Mouse (Mus musculus) MEL (cell line): ENCODE measurements around the gene Sept5. TPM values are rescaled to one million over a fixed set of nuclear protein-coding genes. Genes with fewer than 3 reads are reported as not detected.

Source experiments
- DNase-seq: peaks from one replicate; pipeline ENCODE4 v3.0.0; 2011; ENCODE audit warnings: low read depth, low spot score
- H3K27ac ChIP-seq: 2 replicates; pipeline ENCODE4 v1.5.1; 2012; ENCODE audit warnings: low read depth, mild to moderate bottlenecking, control low read depth, low read length, moderate library complexity; ENCODE audit not compliant: control insufficient read depth
- H3K27me3 ChIP-seq, 2 experiments: fragments of 150-350 bp in 1 of 2; sonication (generic) in 1 of 2; 2 replicates each; pipeline ENCODE4 v1.6.1; 2012; ENCODE audit warnings: low read length in 2 of 2, mild to moderate bottlenecking in 2 of 2, improper control_type of control experiment in 1 of 2, moderate library complexity in 1 of 2; ENCODE audit not compliant: insufficient read depth in 2 of 2, control insufficient read depth in 1 of 2
- H3K36me3 ChIP-seq, 2 experiments: 2 replicates each; pipeline ENCODE4 v1.6.1; 2012 to 2014; ENCODE audit warnings: low read length in 2 of 2, improper control_type of control experiment in 1 of 2, inconsistent platforms in 1 of 2, mild to moderate bottlenecking in 1 of 2; ENCODE audit not compliant: insufficient read depth in 2 of 2, control insufficient read depth in 1 of 2
- H3K4me1 ChIP-seq, 2 experiments: fragments of 150-350 bp in 1 of 2; sonication (generic) in 1 of 2; 2 replicates each; pipeline ENCODE4 v1.6.1; 2012; ENCODE audit warnings: low read length in 2 of 2, improper control_type of control experiment in 1 of 2, mild to moderate bottlenecking in 1 of 2; ENCODE audit not compliant: insufficient read depth in 2 of 2, control insufficient read depth in 1 of 2
- H3K4me3 ChIP-seq, 2 experiments: fragments of 150-350 bp in 1 of 2; sonication (generic) in 1 of 2; 2 replicates each; pipeline ENCODE4 v1.5.1; 2012; ENCODE audit warnings: low read depth in 2 of 2, low read length in 2 of 2, mild to moderate bottlenecking in 2 of 2, moderate library complexity in 2 of 2, control low read depth in 1 of 2, improper control_type of control experiment in 1 of 2; ENCODE audit not compliant: control insufficient read depth in 1 of 2, insufficient read depth in 1 of 2
- H3K79me2 ChIP-seq: 2 replicates; pipeline ENCODE4 v1.6.1; 2012; ENCODE audit warnings: mild to moderate bottlenecking, low read length, moderate library complexity; ENCODE audit not compliant: control insufficient read depth, poor library complexity, insufficient read depth
- H3K9ac ChIP-seq: 2 replicates; pipeline ENCODE4 v1.6.1; 2012; ENCODE audit warnings: low read depth, mild to moderate bottlenecking, control low read depth, low read length, moderate library complexity; ENCODE audit not compliant: control insufficient read depth, poor library complexity, severe bottlenecking
- H3K9me3 ChIP-seq: fragments of 150-350 bp; sonication (generic); replicated peaks from 2 replicates; pipeline ENCODE4 v1.6.1; 2012; ENCODE audit warnings: mild to moderate bottlenecking, low read length, improper control_type of control experiment, moderate library complexity; ENCODE audit not compliant: insufficient read depth
- BHLHE40 ChIP-seq: IDR thresholded peaks from 2 replicates; pipeline ENCODE4 v1.6.1; 2012; ENCODE audit warnings: low read depth, mild to moderate bottlenecking, inconsistent platforms, low read length, improper control_type of control experiment, borderline replicate concordance
- CTCF ChIP-seq, 3 experiments: IDR thresholded peaks in 2 of 3; conservative IDR thresholded peaks in 1 of 3; 2 replicates each; pipeline ENCODE4 v1.5.1; 2011 to 2012; ENCODE audit warnings: low read length in 3 of 3, low read depth in 2 of 3, mild to moderate bottlenecking in 2 of 3, improper control_type of control experiment in 1 of 3, inconsistent platforms in 1 of 3, mixed read lengths in 1 of 3, moderate library complexity in 1 of 3; ENCODE audit not compliant: control insufficient read depth in 1 of 3, insufficient read depth in 1 of 3, poor library complexity in 1 of 3, severe bottlenecking in 1 of 3
- EP300 ChIP-seq, 2 experiments: IDR thresholded peaks; 2 replicates each; pipeline ENCODE4 v1.6.1; 2011; ENCODE audit warnings: improper control_type of control experiment in 2 of 2, low read length in 2 of 2, low read depth in 1 of 2, mild to moderate bottlenecking in 1 of 2
- ETS1 ChIP-seq: IDR thresholded peaks from 2 replicates; pipeline ENCODE4 v1.6.1; 2012; ENCODE audit warnings: low read depth, mild to moderate bottlenecking, inconsistent platforms, low read length, improper control_type of control experiment, moderate library complexity
- KAT2A ChIP-seq: conservative IDR thresholded peaks from 2 replicates; pipeline ENCODE4 v1.6.1; 2012; ENCODE audit warnings: low read depth, low read length, improper control_type of control experiment, inconsistent platforms
- MAX ChIP-seq: IDR thresholded peaks from 2 replicates; pipeline ENCODE4 v1.6.1; 2011; ENCODE audit warnings: low read length, improper control_type of control experiment
- MEF2A ChIP-seq: IDR thresholded peaks from 2 replicates; pipeline ENCODE4 v1.6.1; 2014; ENCODE audit warnings: low read depth, mild to moderate bottlenecking, inconsistent platforms, low read length, improper control_type of control experiment; ENCODE audit not compliant: poor library complexity, insufficient replicate concordance, severe bottlenecking; ENCODE audit errors: extremely low read depth
- MXI1 ChIP-seq: IDR thresholded peaks from 2 replicates; pipeline ENCODE4 v1.6.1; 2011; ENCODE audit warnings: mild to moderate bottlenecking, low read depth, low read length, improper control_type of control experiment
- NELFE ChIP-seq: IDR thresholded peaks from 2 replicates; pipeline ENCODE4 v1.6.1; 2011; ENCODE audit warnings: low read depth, low read length, improper control_type of control experiment
- NRF1 ChIP-seq: IDR thresholded peaks from 2 replicates; pipeline ENCODE4 v1.6.1; 2014; ENCODE audit warnings: low read depth, mild to moderate bottlenecking, inconsistent platforms, low read length, improper control_type of control experiment, moderate library complexity; ENCODE audit not compliant: poor library complexity, insufficient read depth, severe bottlenecking
- POLR2AphosphoS5 ChIP-seq: IDR thresholded peaks from 2 replicates; pipeline ENCODE4 v1.6.1; 2012; ENCODE audit warnings: low read depth, borderline replicate concordance, mild to moderate bottlenecking, inconsistent platforms, low read length, moderate library complexity, mixed read lengths
- RAD21 ChIP-seq: IDR thresholded peaks from 2 replicates; pipeline ENCODE4 v1.6.1; 2011; ENCODE audit warnings: mild to moderate bottlenecking, low read depth, low read length, improper control_type of control experiment
- RCOR1 ChIP-seq: IDR thresholded peaks from 2 replicates; pipeline ENCODE4 v1.6.1; 2012; ENCODE audit warnings: low read depth, mild to moderate bottlenecking, inconsistent platforms, low read length, improper control_type of control experiment
- SIN3A ChIP-seq: IDR thresholded peaks from 2 replicates; pipeline ENCODE4 v1.6.1; 2012; ENCODE audit warnings: low read length, improper control_type of control experiment, inconsistent platforms
- TAL1 ChIP-seq: IDR thresholded peaks from 2 replicates; pipeline ENCODE4 v1.6.1; 2012; ENCODE audit warnings: mild to moderate bottlenecking, inconsistent platforms, low read length, moderate library complexity, mixed read lengths
- ZKSCAN1 ChIP-seq: IDR thresholded peaks from 2 replicates; pipeline ENCODE4 v1.6.1; 2012; ENCODE audit warnings: low read depth, mild to moderate bottlenecking, inconsistent platforms, low read length, improper control_type of control experiment, moderate library complexity
- ZMIZ1 ChIP-seq: IDR thresholded peaks from 2 replicates; pipeline ENCODE4 v1.6.1; 2012; ENCODE audit warnings: low read depth, mild to moderate bottlenecking, inconsistent platforms, low read length, improper control_type of control experiment, moderate library complexity
- ZNF384 ChIP-seq: IDR thresholded peaks from 2 replicates; pipeline ENCODE4 v1.6.1; 2012; ENCODE audit warnings: low read depth, mild to moderate bottlenecking, inconsistent platforms, low read length, improper control_type of control experiment
- polyA plus RNA-seq, 2 experiments: library from polyadenylated mRNA; stranded (reverse) in 1 of 2; unstranded in 1 of 2; fragments of >175 nt in 1 of 2; fragments of >200 nt in 1 of 2; gene quantifications; 2 replicates each; pipeline versions ENCODE4 v1.2.1 to v1.2.4; 2012; ENCODE audit warnings: low replicate concordance in 2 of 2, low read depth in 1 of 2; ENCODE audit not compliant: insufficient read length in 2 of 2, insufficient read depth in 1 of 2, missing spikeins in 1 of 2
- total RNA-seq: library from RNA; depleted of rRNA; stranded (reverse); fragments of 300-350 nt; gene quantifications from 2 replicates; pipeline ENCODE4 v1.2.3, GENCODE M21; 2012

Gene Sept5
- total and polyA plus RNA-seq, 3 experiments, result 7.4 to 29.3 TPM; not detected in 1

DNA sequence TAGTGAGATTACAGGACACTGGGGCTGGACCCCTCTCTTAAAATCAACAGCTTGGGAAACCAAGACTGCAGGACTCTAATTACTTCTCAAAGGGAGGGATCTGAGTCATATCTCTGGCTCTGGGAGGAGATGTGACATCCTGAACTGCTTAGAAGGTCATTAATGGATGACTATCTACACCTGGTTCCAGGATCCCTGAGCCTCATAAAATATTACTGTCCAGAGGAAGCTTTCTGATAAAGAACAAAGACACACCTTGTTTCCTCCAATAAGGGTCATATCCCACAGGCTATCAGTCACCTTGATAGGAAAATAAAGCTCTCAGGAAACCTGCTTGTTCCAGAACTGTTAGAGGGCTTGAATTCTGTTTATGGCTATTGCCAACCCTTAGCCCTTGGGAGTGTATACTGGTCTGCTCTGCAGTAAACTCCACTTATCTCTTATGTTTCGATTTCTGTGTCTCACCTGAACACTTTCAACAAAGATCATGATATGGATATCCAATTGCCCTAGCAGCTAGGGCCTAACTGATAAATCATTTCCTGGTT lies 9.7 kb upstream of the Sept5 start:
- no peak for TF ChIP-seq MXI1
- TF ChIP-seq KAT2A, result no peak
- TF ChIP-seq MEF2A, result no peak
- TF ChIP-seq RAD21, result no peak
- TF ChIP-seq POLR2AphosphoS5, result no peak
- no peak for TF ChIP-seq NELFE
- TF ChIP-seq CTCF (IDR thresholded peaks at IDR 0.05 in 2 of 3, conservative IDR thresholded peaks at IDR 0.05 in 1 of 3; ENCODE audit: control insufficient read depth in 1 of 3, insufficient read depth in 1 of 3, low read depth in 2 of 3, low read length in 3 of 3, poor library complexity in 1 of 3, severe bottlenecking in 1 of 3), result no peak
- no peak for TF ChIP-seq RCOR1
- no peak for TF ChIP-seq ZKSCAN1
- TF ChIP-seq NRF1, result no peak
- no peak for TF ChIP-seq EP300 (IDR thresholded peaks at IDR 0.05; ENCODE audit: low read depth in 1 of 2, low read length in 2 of 2)
- H3K79me2 ChIP-seq, result no peaks in the 10 kb centered on the region
- no peak overlapping the region for H3K9ac ChIP-seq
- no peaks in the 10 kb centered on the region for H3K36me3 ChIP-seq
- no peak overlapping the region for H3K4me3 ChIP-seq
- no peaks in the 10 kb centered on the region for H3K9me3 ChIP-seq
- DNase-seq, result no peak
- peaks cover 3 to 10% of the 10 kb centered on the region in 2 experiments for H3K27me3 ChIP-seq
- H3K27ac ChIP-seq, result no peak overlapping the region
- no peaks in the 10 kb centered on the region for H3K4me1 ChIP-seq

GRCm38 (mm10) chr16:18638396-18638795 lies 8.6 kb upstream of the Sept5 start:
- H3K4me1 ChIP-seq, result no peaks in the 10 kb centered on the region
- H3K36me3 ChIP-seq, result no peaks in the 10 kb centered on the region
- no peaks in the 10 kb centered on the region for H3K9me3 ChIP-seq
- no peak overlapping the region for H3K9ac ChIP-seq
- H3K27ac ChIP-seq, result no peak overlapping the region
- no peak for DNase-seq
- no peaks in the 10 kb centered on the region for H3K79me2 ChIP-seq
- H3K27me3 ChIP-seq, result peaks cover 3 to 8% of the 10 kb centered on the region in 2 experiments
- no peak for TF ChIP-seq BHLHE40
- TF ChIP-seq ZNF384, result no peak
- TF ChIP-seq TAL1, result no peak
- no peak for TF ChIP-seq ETS1
- no peak for TF ChIP-seq NRF1
- no peak for TF ChIP-seq ZMIZ1
- TF ChIP-seq NELFE, result no peak
- no peak for TF ChIP-seq MEF2A
- no peak for TF ChIP-seq RAD21
- TF ChIP-seq MAX, result no peak
- no peak for TF ChIP-seq SIN3A
- H3K4me3 ChIP-seq, result no peak overlapping the region
